Mouse (Mus musculus): ENCODE measurements around the gene Dmwd. TPM values are rescaled to one million over a fixed set of nuclear protein-coding genes. Genes with fewer than 3 reads are reported as not detected.
"Not testable (repeated sequence)": the region's sequence is repeated elsewhere in the genome, so short reads cannot be mapped to it uniquely, and the experiment has no call there.

Dmwd gene
- total RNA-seq, 2 experiments from 2014 or later: 48.3 to 49.1 TPM

- DNase-seq (ENCODE audit: low spot score in 2 of 2): peak; percentile 76 to 78
Observed at GRCm38 (mm10) chr7:19068707-19069106, 7.3 kb upstream of the Dmwd start.

- peak in 1 of 2 experiments; percentile 32 for DNase-seq (ENCODE audit: low spot score in 2 of 2)
Observed at GRCm38 (mm10) chr7:19069500-19069899, 6.5 kb upstream of the Dmwd start.

- DNase-seq (ENCODE audit: low spot score in 2 of 2): not testable (repeated sequence)
Observed at GRCm38 (mm10) chr7:19071024-19071423, 5.0 kb upstream of the Dmwd start.

GRCm38 (mm10) chr7:19073504-19073903 is 2.5 kb upstream of the Dmwd start:
- peak in 1 of 2 experiments; percentile 54 for DNase-seq (ENCODE audit: low spot score in 2 of 2)

GRCm38 (mm10) chr7:19074494-19074893 is 1.5 kb upstream of the Dmwd start:
- DNase-seq (ENCODE audit: low spot score in 2 of 2): no peak

GRCm38 (mm10) chr7:19075231-19075630 is 796 bp upstream of the Dmwd start:
- DNase-seq (ENCODE audit: low spot score in 2 of 2): no peak

GRCm38 (mm10) chr7:19076586-19076991 is 562 bp downstream of the Dmwd start:
- peak in 1 of 2 experiments; percentile 41 for DNase-seq (ENCODE audit: low spot score in 2 of 2)

GRCm38 (mm10) chr7:19077761-19078160 is 1.7 kb downstream of the Dmwd start:
- peak in 1 of 2 experiments; percentile 42 for DNase-seq (ENCODE audit: low spot score in 2 of 2)

- DNase-seq (ENCODE audit: low spot score in 2 of 2): no peak
Observed at GRCm38 (mm10) chr7:19078732-19079131, 2.7 kb downstream of the Dmwd start.

GRCm38 (mm10) chr7:19080451-19080950 is 4.5 kb downstream of the Dmwd start:
- DNase-seq (ENCODE audit: low spot score in 2 of 2): no peak

- DNase-seq (ENCODE audit: low spot score in 2 of 2): no peak
Observed at GRCm38 (mm10) chr7:19082171-19082570, 6.1 kb downstream of the Dmwd start.

GRCm38 (mm10) chr7:19083096-19083495 is 7.1 kb downstream of the Dmwd start:
- DNase-seq (ENCODE audit: low spot score in 2 of 2): no peak

GRCm38 (mm10) chr7:19083701-19084100 is 7.7 kb downstream of the Dmwd start, which contains the start of gene Dmpk:
TSS of gene Dmpk (plus strand) at chr7:19083849.
- peak; percentile 65 to 68 for DNase-seq (ENCODE audit: low spot score in 2 of 2)

- DNase-seq (ENCODE audit: low spot score in 2 of 2): no peak
Observed at GRCm38 (mm10) chr7:19084277-19084771, 8.3 kb downstream of the Dmwd start.

- no peak for DNase-seq (ENCODE audit: low spot score in 2 of 2)
Observed at GRCm38 (mm10) chr7:19084921-19085473, 9.0 kb downstream of the Dmwd start.

GRCm38 (mm10) chr7:19085495-19085894 is 9.5 kb downstream of the Dmwd start:
- no peak for DNase-seq (ENCODE audit: low spot score in 2 of 2)

GRCm38 (mm10) chr7:19086042-19086441 is 10.0 kb downstream of the Dmwd start:
- peak in 1 of 2 experiments; percentile 68 for DNase-seq (ENCODE audit: low spot score in 2 of 2)

- no peak for DNase-seq (ENCODE audit: low spot score in 2 of 2)
Observed at GRCm38 (mm10) chr7:19086760-19087159, 10.7 kb downstream of the Dmwd start.

- peak in 1 of 2 experiments; percentile 76 for DNase-seq (ENCODE audit: low spot score in 2 of 2)
Observed at GRCm38 (mm10) chr7:19088813-19089212, 12.8 kb downstream of the Dmwd start.

GRCm38 (mm10) chr7:19091913-19092312 is 15.9 kb downstream of the Dmwd start:
- no peak for DNase-seq (ENCODE audit: low spot score in 2 of 2)

- DNase-seq (ENCODE audit: low spot score in 2 of 2): peak in 1 of 2 experiments; percentile 58
Observed at GRCm38 (mm10) chr7:19092381-19093173, 16.6 kb downstream of the Dmwd start.

- DNase-seq (ENCODE audit: low spot score in 2 of 2): peak; percentile 84 to 87
Observed at GRCm38 (mm10) chr7:19093174-19093521, 17.1 kb downstream of the Dmwd start.
